Mouse (Mus musculus): ENCODE measurements around the gene Pax5. TPM values are rescaled to one million over a fixed set of nuclear protein-coding genes. Genes with fewer than 3 reads are reported as not detected.

Pax5 gene
- polyA plus RNA-seq, 1 experiment from 2014 or later = 0.09 TPM

DNA sequence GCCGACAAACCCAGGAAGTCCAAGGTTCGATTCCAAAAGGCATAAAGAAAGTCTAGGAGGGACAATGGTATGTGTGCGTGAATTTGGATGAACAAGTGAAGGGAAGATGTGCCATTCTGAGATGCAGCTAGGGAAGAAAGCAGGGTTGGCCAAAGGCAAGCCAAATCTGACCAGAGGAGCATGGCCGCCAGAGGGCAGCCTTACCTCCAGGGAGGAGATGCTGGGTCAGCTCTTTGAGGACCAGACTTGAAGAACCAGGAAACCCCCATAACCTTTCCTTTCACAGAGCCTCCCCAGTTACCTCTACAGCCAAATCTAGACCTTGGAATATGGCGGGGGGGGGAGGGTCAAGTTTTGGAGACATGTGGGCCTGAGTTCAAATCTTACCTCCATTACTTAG is 133.0 kb downstream of the Pax5 start:
- Histone ChIP-seq H3K27ac (no peak overlapping the region), H3K27me3 (no peaks in the 10 kb centered on the region), H3K4me1 (replicated peaks) (no peaks in the 10 kb centered on the region), H3K36me3 (no peaks in the 10 kb centered on the region), H3K9ac (no peak overlapping the region), H3K4me2 (no peak overlapping the region), H3K4me3 (replicated peaks) (no peak overlapping the region), H3K9me3 (replicated peaks) (no peaks in the 10 kb centered on the region)
- WGBS (ENCODE audit: insufficient replicate concordance) = 35% methylated on average over 5 of the region's 5 CpGs
- DNase-seq (no peak), ATAC-seq (ENCODE audit: low read depth) (no peak)

GRCm38 (mm10) chr4:44576786-44577185 is 133.5 kb downstream of the Pax5 start:
- Histone ChIP-seq H3K9me3 (replicated peaks) (no peaks in the 10 kb centered on the region), H3K4me3 (replicated peaks) (no peak overlapping the region), H3K9ac (no peak overlapping the region), H3K36me3 (no peaks in the 10 kb centered on the region), H3K4me2 (no peak overlapping the region), H3K27ac (no peak overlapping the region), H3K27me3 (no peaks in the 10 kb centered on the region), H3K4me1 (replicated peaks) (no peaks in the 10 kb centered on the region)
- ATAC-seq (ENCODE audit: low read depth) = no peak
- 49% methylated on average over 5 of the region's 5 CpGs for WGBS (ENCODE audit: insufficient replicate concordance)
- no peak for DNase-seq

- Histone ChIP-seq H3K4me1 (replicated peaks) (no peaks in the 10 kb centered on the region), H3K27ac (no peak overlapping the region), H3K9ac (no peak overlapping the region), H3K9me3 (replicated peaks) (no peaks in the 10 kb centered on the region), H3K4me3 (replicated peaks) (no peak overlapping the region), H3K27me3 (no peaks in the 10 kb centered on the region), H3K36me3 (no peaks in the 10 kb centered on the region), H3K4me2 (no peak overlapping the region)
- 63% methylated on average over 5 of the region's 5 CpGs for WGBS (ENCODE audit: insufficient replicate concordance)
- ATAC-seq (ENCODE audit: low read depth) (no peak), DNase-seq (no peak)
These were observed 137.3 kb downstream of the Pax5 start for GRCm38 (mm10) chr4:44573017-44573416.

DNA sequence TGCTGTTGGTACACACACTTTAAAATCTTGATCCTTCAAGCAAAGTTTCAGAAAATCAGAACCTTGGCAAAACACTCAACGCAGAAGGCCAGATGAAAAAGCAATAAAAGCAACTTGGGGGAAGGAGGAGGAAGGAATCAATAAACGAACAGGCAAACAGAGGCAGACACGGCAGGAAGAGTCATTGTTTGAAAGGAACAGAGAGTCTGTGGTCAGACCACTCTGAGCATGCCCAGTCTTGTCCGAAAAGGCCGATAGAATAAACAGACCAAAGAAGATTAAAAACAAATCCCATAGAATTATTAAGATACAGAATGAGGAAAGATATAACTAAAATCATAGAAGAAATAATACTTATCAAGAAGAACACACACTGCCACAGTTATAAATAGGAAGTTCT is 137.9 kb downstream of the Pax5 start:
- no peak overlapping the region for H3K4me3 ChIP-seq (replicated peaks)
- WGBS (ENCODE audit: insufficient replicate concordance) = 30% methylated on average over 5 of the region's 5 CpGs
- H3K36me3 ChIP-seq = no peaks in the 10 kb centered on the region
- H3K27me3 ChIP-seq = no peaks in the 10 kb centered on the region
- no peak overlapping the region for H3K9ac ChIP-seq
- DNase-seq (no peak), ATAC-seq (ENCODE audit: low read depth) (no peak)
- H3K27ac ChIP-seq = no peak overlapping the region
- H3K9me3 ChIP-seq (replicated peaks) = no peaks in the 10 kb centered on the region
- H3K4me2 ChIP-seq = no peak overlapping the region
- no peaks in the 10 kb centered on the region for H3K4me1 ChIP-seq (replicated peaks)

GRCm38 (mm10) chr4:44569138-44569537 is 141.1 kb downstream of the Pax5 start:
- H3K4me1 ChIP-seq (replicated peaks) = no peaks in the 10 kb centered on the region

DNA sequence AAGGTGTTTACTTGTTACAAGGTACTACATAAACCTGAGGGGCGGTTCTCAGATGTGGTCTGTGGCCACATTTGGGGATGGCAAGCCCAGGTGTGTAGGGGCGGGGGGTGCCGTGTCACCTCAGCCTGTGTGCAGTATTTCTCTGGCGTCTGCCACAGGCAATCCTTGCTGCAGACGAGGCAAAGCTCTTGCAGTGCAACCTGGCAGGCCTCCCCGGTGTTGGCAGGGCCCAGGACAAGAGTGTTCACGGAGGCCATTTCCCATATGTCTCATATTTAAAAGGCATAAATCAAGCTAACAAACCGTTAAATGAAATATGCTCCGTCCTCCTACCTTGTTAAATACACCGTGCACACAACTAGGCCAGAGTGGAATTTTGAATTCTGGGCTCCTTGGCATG is 141.6 kb downstream of the Pax5 start:
- Histone ChIP-seq H3K27me3 (peaks cover 6% of the 10 kb centered on the region), H3K27ac (no peak overlapping the region), H3K4me2 (no peak overlapping the region), H3K4me1 (replicated peaks) (no peaks in the 10 kb centered on the region), H3K9ac (no peak overlapping the region), H3K36me3 (no peaks in the 10 kb centered on the region), H3K4me3 (replicated peaks) (no peak overlapping the region), H3K9me3 (replicated peaks) (no peaks in the 10 kb centered on the region)
- 67% methylated on average over 10 of the region's 10 CpGs for WGBS (ENCODE audit: insufficient replicate concordance)
- ATAC-seq (ENCODE audit: low read depth) = no peak
- DNase-seq = no peak

More at GRCm38 (mm10) chr4:44569138-44569537, 141.1 kb downstream of the Pax5 start:
- ATAC-seq (ENCODE audit: low read depth) = no peak
- H3K36me3 ChIP-seq = no peaks in the 10 kb centered on the region
- H3K27ac ChIP-seq = no peak overlapping the region
- H3K27me3 ChIP-seq = peaks cover 1% of the 10 kb centered on the region
- no peak overlapping the region for H3K4me2 ChIP-seq
- H3K9me3 ChIP-seq (replicated peaks) = no peaks in the 10 kb centered on the region
- WGBS (ENCODE audit: insufficient replicate concordance) = 71% methylated on average over 10 of the region's 10 CpGs
- DNase-seq = no peak
- H3K4me3 ChIP-seq (replicated peaks) = no peak overlapping the region
- H3K9ac ChIP-seq = no peak overlapping the region

DNA sequence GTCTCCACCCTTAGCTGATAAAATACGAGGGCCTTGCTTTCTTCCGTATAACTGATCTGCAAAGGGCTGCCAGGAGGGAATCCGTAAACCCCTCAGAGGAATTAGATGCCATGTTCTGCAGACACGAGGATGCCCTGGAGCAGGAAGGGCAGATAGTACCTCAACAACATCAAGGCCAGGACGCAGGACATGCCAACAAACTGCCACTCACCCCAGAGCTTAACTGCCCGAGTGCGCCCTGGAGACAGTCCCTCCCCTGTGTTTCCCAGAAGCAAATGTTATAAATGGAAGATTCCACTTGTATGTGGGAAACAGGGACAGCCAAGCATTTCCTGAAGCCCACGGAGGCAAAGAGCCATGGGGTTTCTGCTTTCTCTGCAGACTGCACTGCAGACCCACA is 143.9 kb downstream of the Pax5 start:
- Histone ChIP-seq H3K27me3 (peaks cover 6% of the 10 kb centered on the region), H3K27ac (no peak overlapping the region), H3K4me1 (replicated peaks) (no peaks in the 10 kb centered on the region), H3K9ac (no peak overlapping the region), H3K4me3 (replicated peaks) (no peak overlapping the region), H3K36me3 (no peaks in the 10 kb centered on the region), H3K4me2 (no peak overlapping the region), H3K9me3 (replicated peaks) (no peaks in the 10 kb centered on the region)
- ATAC-seq (ENCODE audit: low read depth) = no peak
- DNase-seq = no peak
- 51% methylated on average over 8 of the region's 8 CpGs for WGBS (ENCODE audit: insufficient replicate concordance)

GRCm38 (mm10) chr4:44565126-44566082 is 144.9 kb downstream of the Pax5 start:
- Histone ChIP-seq H3K36me3 (no peaks in the 10 kb centered on the region), H3K27me3 (peaks cover 6% of the 10 kb centered on the region), H3K9me3 (replicated peaks) (no peaks in the 10 kb centered on the region), H3K4me2 (no peak overlapping the region), H3K27ac (no peak overlapping the region), H3K9ac (no peak overlapping the region), H3K4me1 (replicated peaks) (no peaks in the 10 kb centered on the region), H3K4me3 (replicated peaks) (no peak overlapping the region)
- 61% methylated on average over 12 of the region's 12 CpGs for WGBS (ENCODE audit: insufficient replicate concordance)
- DNase-seq (no peak), ATAC-seq (ENCODE audit: low read depth) (no peak)

DNA sequence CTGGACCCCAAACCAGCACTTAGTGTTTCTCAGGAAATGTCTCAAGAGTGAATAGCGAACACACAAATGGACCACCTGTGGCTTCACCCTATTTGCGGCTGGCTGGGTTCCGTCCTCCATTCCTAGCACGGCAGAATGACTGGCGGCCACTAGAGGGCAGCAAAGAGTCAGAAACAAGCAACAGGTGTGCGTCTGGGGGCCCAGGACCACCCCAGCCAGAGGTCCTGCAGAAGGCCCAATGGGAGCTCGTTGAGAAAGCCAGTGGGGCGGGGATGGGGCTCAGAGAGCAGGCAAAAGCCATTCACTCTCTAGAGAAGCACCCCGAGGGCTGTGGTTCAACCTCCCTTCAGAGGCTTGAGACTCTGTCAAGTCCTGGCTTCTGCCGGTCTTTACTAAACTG is 145.7 kb downstream of the Pax5 start:
- no peak for ATAC-seq (ENCODE audit: low read depth)

GRCm38 (mm10) chr4:44560956-44561355 is 149.3 kb downstream of the Pax5 start:
- no peak overlapping the region for H3K4me2 ChIP-seq
- H3K27me3 ChIP-seq = peaks cover 25% of the 10 kb centered on the region
- no peak overlapping the region for H3K4me3 ChIP-seq (replicated peaks)
- no peak overlapping the region for H3K27ac ChIP-seq
- H3K9me3 ChIP-seq (replicated peaks) = no peaks in the 10 kb centered on the region
- no peak overlapping the region for H3K9ac ChIP-seq
- DNase-seq (no peak), ATAC-seq (ENCODE audit: low read depth) (no peak)
- 67% methylated on average over 8 of the region's 8 CpGs for WGBS (ENCODE audit: insufficient replicate concordance)
- no peaks in the 10 kb centered on the region for H3K36me3 ChIP-seq
- H3K4me1 ChIP-seq (replicated peaks) = no peaks in the 10 kb centered on the region

More for the DNA sequence above, 145.7 kb downstream of the Pax5 start:
- Histone ChIP-seq H3K36me3 (no peaks in the 10 kb centered on the region), H3K4me1 (replicated peaks) (no peaks in the 10 kb centered on the region), H3K9me3 (replicated peaks) (no peaks in the 10 kb centered on the region), H3K4me2 (no peak overlapping the region), H3K9ac (no peak overlapping the region), H3K27me3 (peaks cover 6% of the 10 kb centered on the region), H3K27ac (no peak overlapping the region), H3K4me3 (replicated peaks) (no peak overlapping the region)
- WGBS (ENCODE audit: insufficient replicate concordance) = 7% methylated on average over 10 of the region's 10 CpGs
- peak; percentile 39 for DNase-seq

GRCm38 (mm10) chr4:44558564-44558955 is 151.7 kb downstream of the Pax5 start:
- 16% methylated on average over 7 of the region's 7 CpGs for WGBS (ENCODE audit: insufficient replicate concordance)
- H3K4me3 ChIP-seq (replicated peaks) = no peak overlapping the region
- H3K4me1 ChIP-seq (replicated peaks) = no peaks in the 10 kb centered on the region
- H3K9me3 ChIP-seq (replicated peaks) = no peaks in the 10 kb centered on the region
- H3K36me3 ChIP-seq = no peaks in the 10 kb centered on the region
- DNase-seq (no peak), ATAC-seq (ENCODE audit: low read depth) (no peak)
- H3K27me3 ChIP-seq = peaks cover 20% of the 10 kb centered on the region
- H3K9ac ChIP-seq = no peak overlapping the region
- no peak overlapping the region; the same call in 1 of the 2 replicates for H3K4me2 ChIP-seq
- no peak overlapping the region for H3K27ac ChIP-seq

Data from liver, embryonic 13.5 days (tissue).